Mouse (Mus musculus) spleen, adult 2 months (tissue): Measurements from ENCODE around the gene Zswim9.

Experiments
- CTCF ChIP-seq: fragments of 200-500 bp; IDR thresholded peaks from 2 replicates; pipeline ENCODE4 v1.5.1; 2011; ENCODE audit warnings: mild to moderate bottlenecking, inconsistent platforms; ENCODE audit not compliant: insufficient read depth, insufficient read length, insufficient replicate concordance; ENCODE audit errors: extremely low read depth
- POLR2A ChIP-seq: fragments of 200-500 bp; IDR thresholded peaks from 2 replicates; pipeline ENCODE4 v1.6.1; 2011; ENCODE audit warnings: low read depth, low read length, inconsistent platforms

- TF ChIP-seq CTCF (no peak), POLR2A (no peak)
Observed at GRCm38 (mm10) chr7:13290041-13290675, 11.6 kb upstream of the Zswim9 start.
